Mouse (Mus musculus): ENCODE measurements around the gene Lag3.

Gene Lag3

GRCm38 (mm10) chr6:124861266-124861665, 50.2 kb downstream of the Lag3 start:
- in situ Hi-C loops (cut with MboI, MseI) = loop anchor here (10.0 kb wide), 1 partner anchor 74 kb away; the partner anchor contains the start of gene Mlf2

- in situ Hi-C loops (cut with MboI, MseI) = loop anchor here (10.0 kb wide), 1 partner anchor 74 kb away; the partner anchor contains the start of gene Mlf2
These were observed 51.0 kb downstream of the Lag3 start for GRCm38 (mm10) chr6:124860511-124860910.

GRCm38 (mm10) chr6:124859725-124860124, 51.8 kb downstream of the Lag3 start:
- in situ Hi-C loops (cut with MboI, MseI) = loop anchor here (10.0 kb wide), 1 partner anchor 75 kb away; the partner anchor contains the start of gene Mlf2

GRCm38 (mm10) chr6:124858561-124859318, 52.8 kb downstream of the Lag3 start:
- in situ Hi-C loops (cut with MboI, MseI) = no loop called here

GRCm38 (mm10) chr6:124857840-124858530, 53.5 kb downstream of the Lag3 start:
- in situ Hi-C loops (cut with MboI, MseI) = no loop called here

GRCm38 (mm10) chr6:124856916-124857839, 54.3 kb downstream of the Lag3 start, which contains the start of gene P3h3:
TSS of gene P3h3 (minus strand) at chr6:124857752.
- in situ Hi-C loops (cut with MboI, MseI) = no loop called here

- in situ Hi-C loops (cut with MboI, MseI) = no loop called here
These were observed 55.2 kb downstream of the Lag3 start for GRCm38 (mm10) chr6:124856321-124856720.

- in situ Hi-C loops (cut with MboI, MseI) = no loop called here
These were observed 56.9 kb downstream of the Lag3 start for GRCm38 (mm10) chr6:124854647-124855046.

All from T-helper 1 cell (primary cell).